Mouse (Mus musculus): ENCODE data around the gene Ankrd42.

Ankrd42 gene

GRCm38 (mm10) chr7:92637021-92637625, at the start of gene Ankrd42:
Gene Ankrd42 (minus strand): TSS chr7:92637142.
- DNase-seq (ENCODE audit: low read depth, low spot score): peak; percentile 87

GRCm38 (mm10) chr7:92677346-92677745, 40.4 kb upstream of the Ankrd42 start:
- DNase-seq (ENCODE audit: low read depth, low spot score): no peak

GRCm38 (mm10) chr7:92675131-92675530, 38.2 kb upstream of the Ankrd42 start:
- DNase-seq (ENCODE audit: low read depth, low spot score): no peak

- DNase-seq (ENCODE audit: low read depth, low spot score): peak; percentile 96
Measured at GRCm38 (mm10) chr7:92669507-92670471, 32.8 kb upstream of the Ankrd42 start, which contains the start of gene Pcf11. Gene Pcf11 (minus strand): TSS chr7:92669934.

- DNase-seq (ENCODE audit: low read depth, low spot score): peak; percentile 23
Measured at GRCm38 (mm10) chr7:92668791-92669506, 32.0 kb upstream of the Ankrd42 start.

DNA sequence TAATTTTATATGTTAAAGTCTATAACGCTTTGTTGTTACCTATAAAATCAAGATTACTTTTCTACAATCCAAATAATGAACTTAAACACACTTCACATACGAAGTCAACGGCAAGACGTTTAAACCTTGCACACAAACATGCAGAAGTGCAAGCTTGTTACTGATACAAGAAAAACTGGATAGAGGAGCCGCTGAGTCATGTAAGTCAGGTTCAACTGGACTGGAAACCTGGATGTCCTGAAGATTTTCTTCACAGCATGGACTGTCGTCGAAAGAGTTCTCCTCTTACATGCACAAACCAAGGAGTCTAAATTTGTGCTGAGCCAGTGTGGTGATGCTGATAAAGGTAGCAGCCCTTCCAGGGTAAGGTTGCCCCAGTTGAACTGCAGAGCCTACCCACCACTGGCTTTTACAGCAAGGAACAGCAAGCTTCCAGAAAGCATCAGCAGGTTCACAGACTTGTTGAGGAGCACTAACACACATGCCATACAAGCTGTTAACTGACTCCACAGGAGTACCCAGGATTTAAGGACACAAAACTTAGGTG, 29.4 kb upstream of the Ankrd42 start:
- no peak for DNase-seq (ENCODE audit: low read depth, low spot score)

DNA sequence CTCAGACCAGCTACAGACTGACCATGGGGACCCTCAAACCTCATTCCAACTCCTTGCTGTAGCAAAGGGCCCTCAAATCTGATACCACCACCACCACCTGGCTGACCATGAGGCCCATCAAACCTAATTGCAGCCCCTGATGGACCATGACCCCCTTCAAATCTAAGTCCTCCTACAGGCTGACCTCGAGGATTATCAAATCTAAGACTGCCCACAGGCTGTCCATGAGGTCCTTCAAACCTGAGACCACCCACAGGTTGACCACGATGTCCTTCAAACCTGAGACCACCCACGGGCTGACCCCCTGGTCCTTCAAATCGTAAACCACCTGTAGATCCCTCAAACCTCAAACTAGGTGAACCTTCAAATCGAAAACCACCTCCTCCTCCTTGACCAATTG, 21.1 kb upstream of the Ankrd42 start:
- DNase-seq (ENCODE audit: low read depth, low spot score): no peak

DNA sequence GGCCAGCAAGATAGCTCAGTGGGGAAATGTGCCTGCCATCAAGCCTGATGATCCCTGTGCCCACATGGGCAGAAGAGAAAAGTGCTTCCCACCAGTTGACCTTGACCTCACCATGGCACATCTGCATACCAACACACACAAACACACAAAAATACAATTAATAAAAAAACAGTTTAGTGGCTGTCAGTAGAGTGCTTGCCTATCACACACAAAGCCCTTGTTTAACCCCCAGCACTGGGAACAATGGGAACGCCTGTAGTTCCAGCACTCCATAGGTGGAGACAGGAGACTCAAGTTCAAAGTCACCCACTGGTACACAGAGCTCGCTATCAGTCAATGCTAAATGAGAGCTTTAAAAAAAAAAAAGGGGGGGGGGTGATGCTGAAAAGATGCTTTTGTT, 19.4 kb upstream of the Ankrd42 start:
- DNase-seq (ENCODE audit: low read depth, low spot score): no peak

DNA sequence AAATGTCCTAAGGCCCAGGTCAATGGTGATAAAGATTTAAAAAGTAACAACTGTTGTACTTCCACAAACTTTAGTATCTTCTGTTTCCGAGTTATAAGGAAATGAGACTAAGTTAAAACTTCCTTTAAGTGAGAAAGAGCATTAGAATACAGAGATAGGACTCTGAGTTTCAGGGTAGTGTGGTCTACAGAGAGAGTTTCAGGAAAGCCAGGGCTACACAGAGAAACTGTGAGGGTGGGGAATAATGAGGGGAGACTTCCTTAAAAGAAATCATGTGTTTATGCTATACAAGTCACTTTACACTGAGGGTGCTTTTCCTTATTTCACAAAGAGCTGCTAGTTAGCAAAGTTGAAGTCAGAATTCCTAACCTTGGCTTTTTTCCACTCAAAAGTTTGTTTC, 16.4 kb upstream of the Ankrd42 start:
- no peak for DNase-seq (ENCODE audit: low read depth, low spot score)

GRCm38 (mm10) chr7:92647790-92648189, 10.8 kb upstream of the Ankrd42 start:
- DNase-seq (ENCODE audit: low read depth, low spot score): no peak

DNA sequence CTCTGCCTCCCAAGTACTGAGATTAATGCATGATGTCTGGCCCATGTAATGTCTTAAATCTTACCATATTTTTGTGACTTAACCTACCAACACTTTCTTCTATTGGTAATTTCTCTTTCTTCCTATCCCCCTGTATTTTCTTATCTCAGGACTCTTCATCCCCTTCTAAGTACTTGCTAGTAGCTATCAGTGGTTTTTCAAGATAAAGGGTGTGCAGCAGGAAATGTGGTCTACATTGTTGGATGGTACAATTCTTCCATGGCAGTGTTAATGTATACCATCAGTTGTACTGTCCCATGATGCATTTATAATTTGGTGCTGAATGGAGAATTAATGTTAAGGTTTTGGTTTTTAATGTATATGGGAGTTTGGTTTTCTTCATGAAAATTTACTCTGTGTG, 5.4 kb upstream of the Ankrd42 start:
- no peak for DNase-seq (ENCODE audit: low read depth, low spot score)

DNA sequence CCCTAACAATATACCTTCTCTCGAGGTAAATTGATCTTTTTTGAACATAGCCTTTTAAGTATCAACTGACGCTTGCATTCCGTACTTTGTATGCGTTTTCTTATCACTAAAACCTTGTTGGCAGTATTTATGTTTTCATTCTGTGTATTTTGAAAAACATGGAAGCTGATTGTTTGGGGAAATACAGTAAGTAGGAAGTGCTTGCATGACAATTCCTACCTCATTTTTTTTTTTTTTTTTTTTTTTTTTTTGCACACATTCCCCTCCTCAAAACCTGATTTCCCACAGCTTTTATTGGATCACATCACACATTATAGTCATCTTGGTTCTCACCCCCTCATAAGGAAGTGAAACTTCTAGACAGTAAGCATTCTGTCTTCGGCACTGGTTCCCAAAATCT, 1.1 kb upstream of the Ankrd42 start:
- DNase-seq (ENCODE audit: low read depth, low spot score): no peak

- no peak for DNase-seq (ENCODE audit: low read depth, low spot score)
Measured at GRCm38 (mm10) chr7:92636295-92637011, 489 bp downstream of the Ankrd42 start.

- peak; percentile 29 for DNase-seq (ENCODE audit: low read depth, low spot score)
Measured at GRCm38 (mm10) chr7:92630167-92630566, 6.8 kb downstream of the Ankrd42 start.

DNA sequence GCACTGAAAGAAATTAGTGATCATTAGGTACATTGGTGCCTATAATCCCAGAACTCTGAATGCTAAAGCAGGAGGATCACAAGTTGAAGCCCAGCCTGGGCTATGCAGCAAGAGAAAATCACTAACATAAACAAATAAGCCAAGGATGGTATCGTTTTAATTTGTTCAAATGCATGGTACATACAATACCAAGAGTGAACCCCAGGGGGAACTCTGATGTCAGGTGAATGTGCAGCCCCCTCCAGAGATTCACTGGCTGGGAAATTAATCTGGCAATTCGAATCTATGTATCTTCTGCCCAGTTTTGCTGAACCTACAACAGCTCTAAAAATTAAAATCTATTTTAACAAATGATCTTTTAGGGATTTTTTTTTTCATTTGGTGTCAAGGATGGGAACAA, 12.5 kb downstream of the Ankrd42 start:
- no peak for DNase-seq (ENCODE audit: low read depth, low spot score)

GRCm38 (mm10) chr7:92610830-92611229, 26.1 kb downstream of the Ankrd42 start:
- no peak for DNase-seq (ENCODE audit: low read depth, low spot score)

DNA sequence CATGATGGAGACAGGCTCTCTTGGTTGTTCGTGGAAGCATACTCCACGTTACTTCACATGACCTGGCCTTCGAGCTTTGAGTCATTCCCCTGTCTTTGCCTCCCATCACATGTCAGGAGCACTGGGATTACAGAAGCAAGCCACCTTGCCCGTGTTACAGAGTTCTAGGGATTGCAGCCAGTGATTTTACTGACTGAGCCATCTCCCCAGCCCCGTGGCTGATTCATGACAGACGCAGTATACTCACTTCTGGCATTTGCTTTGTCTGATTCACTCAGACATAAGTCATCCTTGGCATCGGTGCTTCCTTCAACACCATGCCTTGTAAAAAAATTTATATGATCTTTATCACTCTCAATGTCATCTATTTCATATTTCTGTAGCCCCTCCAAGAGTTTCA, 32.0 kb downstream of the Ankrd42 start:
- no peak for DNase-seq (ENCODE audit: low read depth, low spot score)

DNA sequence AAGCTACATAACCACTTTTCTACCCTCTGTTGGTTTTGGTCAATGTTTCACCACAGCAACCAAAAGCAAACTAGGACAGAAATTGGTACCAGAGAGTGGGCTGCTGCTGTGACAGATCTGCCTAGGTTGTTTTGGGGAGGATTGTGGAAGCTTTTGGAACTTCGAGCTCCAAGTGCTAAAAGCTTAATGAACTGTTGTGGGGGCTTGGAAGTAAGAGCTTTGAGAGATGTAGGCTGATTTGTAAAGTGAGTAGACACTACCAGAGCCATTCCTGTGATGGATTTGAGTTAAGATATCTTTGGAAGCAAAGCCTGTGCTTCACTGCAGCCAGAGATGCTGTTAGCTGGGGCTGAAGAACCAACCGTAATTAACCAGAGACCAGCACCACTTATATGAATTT, 46.1 kb downstream of the Ankrd42 start:
- DNase-seq (ENCODE audit: low read depth, low spot score): no peak

DNA sequence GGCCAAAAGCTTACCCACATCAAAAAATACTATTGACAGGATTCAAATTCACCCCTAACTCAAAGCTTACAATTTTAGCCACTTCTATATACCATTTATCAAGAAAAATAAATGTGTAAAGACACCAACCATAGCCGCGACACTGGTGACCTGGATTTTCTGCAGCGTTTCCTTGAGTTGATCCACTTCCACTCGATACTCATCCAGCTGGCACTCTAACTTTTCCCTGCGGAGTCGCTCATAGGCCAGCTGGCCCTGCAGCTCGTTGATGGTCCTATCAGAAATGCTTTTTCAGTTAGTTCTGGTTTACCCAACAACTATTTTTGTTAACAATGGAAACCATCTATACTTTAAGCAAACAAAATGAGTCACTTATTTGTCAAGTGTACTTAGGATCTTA, 47.0 kb downstream of the Ankrd42 start:
- no peak for DNase-seq (ENCODE audit: low read depth, low spot score)

GRCm38 (mm10) chr7:92583567-92583966, 53.4 kb downstream of the Ankrd42 start:
- DNase-seq (ENCODE audit: low read depth, low spot score): no peak

DNA sequence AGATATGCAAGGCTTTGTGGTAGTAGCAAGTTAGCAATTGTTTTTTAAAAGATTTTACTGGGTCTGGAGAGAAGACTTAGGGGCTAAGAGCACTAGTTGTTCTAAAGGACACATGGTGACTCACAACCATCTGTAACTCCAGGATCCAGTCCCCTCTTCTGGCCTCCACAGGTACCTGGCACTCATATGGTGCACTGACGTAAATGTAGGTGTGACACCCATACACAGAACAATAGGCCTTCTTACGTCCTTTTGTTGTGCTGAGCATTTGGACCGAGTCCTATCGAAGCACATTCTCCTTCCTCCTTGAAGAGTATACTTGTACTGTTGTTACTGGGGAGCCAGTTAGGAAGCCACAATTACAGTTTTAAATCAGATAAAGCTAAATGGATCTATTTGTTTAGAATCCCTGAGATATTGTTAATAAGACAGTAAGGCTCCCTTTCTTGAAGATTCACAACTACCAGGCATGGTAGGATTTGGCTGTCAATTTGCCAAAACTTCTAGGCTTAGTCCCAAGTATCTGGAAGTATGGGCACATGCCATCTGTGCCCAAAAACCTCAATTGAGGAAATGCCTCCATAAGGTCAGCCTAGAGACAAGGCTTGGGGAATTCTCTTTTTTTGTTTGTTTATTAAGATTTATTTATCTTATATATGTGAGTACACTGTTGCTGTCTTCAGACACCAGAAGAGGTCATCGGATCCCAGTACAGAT, 56.3 kb downstream of the Ankrd42 start:
- DNase-seq (ENCODE audit: low read depth, low spot score): no peak

All from retina, postnatal 7 days (tissue).